Mouse (Mus musculus): ENCODE data around the gene Dedd2. TPM values are rescaled to one million over a fixed set of nuclear protein-coding genes. Genes with fewer than 3 reads are reported as not detected.

Dedd2 gene
- total RNA-seq, 4 experiments from 2014 or later = 8.0 to 9.2 (median 8.6) TPM

GRCm38 (mm10) chr7:25246759-25247137 lies 26.3 kb upstream of the Dedd2 start:
- DNase-seq (ENCODE audit: low spot score in 2 of 2) = no peak

DNA sequence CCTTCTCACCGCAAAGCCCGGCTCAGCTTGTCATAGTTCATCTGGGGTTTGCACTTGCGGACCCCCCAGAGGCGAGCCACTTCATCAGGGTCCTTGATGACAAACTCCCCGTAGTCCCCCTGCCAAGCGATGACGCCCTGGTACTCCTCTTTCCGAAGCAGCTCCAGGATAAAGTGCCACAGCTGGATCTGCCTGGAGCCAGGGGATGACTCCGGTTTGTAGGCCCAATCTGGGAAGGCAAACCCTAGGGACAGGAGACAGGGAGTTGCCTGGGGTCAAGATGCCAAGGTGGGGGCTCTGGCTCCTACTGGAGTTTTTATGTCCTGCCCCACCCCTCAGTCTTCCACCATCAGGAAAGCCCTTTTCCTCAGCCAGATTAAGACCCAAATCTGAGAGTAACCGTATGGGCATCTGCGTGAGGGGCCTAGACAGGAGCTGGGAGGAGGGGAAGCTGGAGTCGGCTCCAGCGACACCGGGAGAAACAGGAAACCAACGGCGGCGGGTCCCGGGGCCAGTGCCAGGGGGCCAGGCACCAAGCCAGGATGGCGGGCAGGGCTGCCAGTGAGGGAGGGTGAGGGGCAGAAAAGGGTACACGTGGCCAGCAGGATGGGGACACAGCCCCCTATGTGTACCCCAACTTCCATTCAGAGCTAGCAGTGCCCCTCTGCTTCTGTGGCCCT lies 25.8 kb upstream of the Dedd2 start:
- no peak for DNase-seq (ENCODE audit: low spot score in 2 of 2)

- DNase-seq (ENCODE audit: low spot score in 2 of 2) = no peak
These were observed 24.4 kb upstream of the Dedd2 start for GRCm38 (mm10) chr7:25244562-25245369.

DNA sequence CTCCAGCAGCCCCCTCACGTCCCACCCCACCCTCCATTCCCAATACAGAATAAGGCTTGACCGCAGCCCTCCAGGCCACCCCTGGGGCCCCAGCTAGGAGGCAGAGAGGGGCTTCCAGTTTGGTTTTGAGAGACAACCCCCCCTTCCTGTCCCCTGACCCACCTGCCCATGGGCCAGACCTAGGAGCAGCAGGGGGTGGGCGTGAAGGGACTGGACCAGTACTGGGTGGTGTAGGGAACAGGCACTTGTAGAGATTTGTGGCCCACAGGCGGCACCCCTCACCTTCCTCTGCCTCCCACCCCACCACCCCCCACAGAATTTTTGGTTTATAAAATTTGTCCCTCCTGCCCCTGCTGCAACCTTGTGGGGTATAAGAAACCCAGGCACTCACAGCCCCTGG lies 22.9 kb upstream of the Dedd2 start:
- DNase-seq (ENCODE audit: low spot score in 2 of 2) = no peak

DNA sequence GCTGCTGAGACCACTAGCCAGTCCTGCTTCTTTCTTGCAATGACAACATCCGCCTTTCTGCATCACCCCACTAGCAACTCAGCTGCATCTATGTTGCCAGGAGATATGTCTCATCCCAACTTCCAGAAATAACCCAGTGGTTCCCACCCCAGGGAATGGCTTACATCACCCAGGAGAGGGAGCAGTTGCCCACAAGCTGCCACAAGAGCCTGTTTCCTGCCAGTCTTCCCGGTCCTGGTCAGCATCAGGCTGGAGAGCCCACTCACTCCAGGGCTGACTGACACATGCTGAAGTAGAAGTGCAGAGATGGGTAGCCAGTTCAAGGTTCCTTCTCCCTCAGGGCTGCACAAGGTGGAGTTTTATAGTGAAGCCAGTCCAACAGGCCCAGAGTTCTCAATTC lies 20.6 kb upstream of the Dedd2 start:
- peak in 1 of 2 experiments; percentile 54 for DNase-seq (ENCODE audit: low spot score in 2 of 2)

DNA sequence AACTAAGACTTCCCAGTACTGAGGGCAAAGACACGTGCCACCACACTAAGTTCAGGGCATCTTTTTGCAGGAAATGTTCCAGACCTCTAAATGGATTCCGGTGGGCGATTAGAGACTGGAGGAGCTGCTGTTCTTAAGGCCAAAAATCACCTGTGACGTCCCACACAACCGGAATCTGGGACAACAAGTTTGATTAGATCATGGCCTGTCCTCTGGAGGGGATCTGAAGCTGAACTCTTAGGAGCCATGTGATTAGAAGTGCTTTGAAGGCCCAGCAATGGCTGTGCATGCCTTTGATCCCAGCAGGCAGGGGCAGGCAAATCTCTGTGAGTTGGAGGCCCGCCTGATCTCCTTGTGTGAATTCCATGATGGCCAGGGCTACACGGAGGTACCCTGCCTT lies 20.2 kb upstream of the Dedd2 start:
- DNase-seq (ENCODE audit: low spot score in 2 of 2) = no peak

- peak; percentile 61 to 81 for DNase-seq (ENCODE audit: low spot score in 2 of 2)
These were observed 18.6 kb upstream of the Dedd2 start for GRCm38 (mm10) chr7:25238829-25239623.

- DNase-seq (ENCODE audit: low spot score in 2 of 2) = peak; percentile 90
These were observed 17.7 kb upstream of the Dedd2 start for GRCm38 (mm10) chr7:25238015-25238706.

DNA sequence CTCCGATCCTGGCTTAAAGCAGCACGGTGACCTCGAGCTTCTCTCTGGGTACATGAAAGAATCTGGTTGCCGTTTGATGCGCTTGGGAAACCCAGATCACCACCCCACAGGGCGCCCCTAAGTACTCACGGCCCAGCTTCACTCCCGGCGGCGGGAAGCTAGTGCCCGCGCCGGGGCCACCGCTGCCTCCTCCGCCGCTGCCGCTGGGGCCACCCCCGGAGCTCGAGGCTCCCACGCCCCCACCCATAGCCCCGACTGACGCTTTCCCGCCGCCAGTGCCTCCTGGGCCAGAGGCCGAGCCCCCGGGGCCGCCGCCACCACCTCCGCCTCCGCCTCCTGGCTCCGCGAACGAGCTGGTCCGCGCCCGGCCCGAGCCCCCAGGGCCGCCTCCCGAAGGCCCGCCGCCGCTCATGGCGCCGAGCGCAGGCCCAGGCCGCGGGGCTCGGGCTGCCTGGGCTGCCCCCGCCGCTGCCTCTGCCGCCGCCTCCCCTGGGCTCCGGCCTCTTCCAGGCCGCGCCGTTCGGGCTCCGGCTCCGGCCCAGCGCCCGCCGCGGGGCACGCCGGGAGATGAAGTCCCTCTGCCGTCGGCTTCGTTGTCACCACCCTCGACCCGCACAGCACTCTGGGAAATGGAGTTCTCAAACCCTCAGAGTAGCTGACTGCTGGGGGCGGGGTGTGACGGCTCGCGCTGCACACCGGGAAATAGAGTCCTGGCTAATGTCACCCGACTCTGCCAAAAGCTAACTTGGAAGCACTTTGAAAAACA lies 17.0 kb upstream of the Dedd2 start, which contains the start of gene Gsk3a:
Gene Gsk3a, minus strand, starts transcription at position 603 of the 766 bp plus-strand sequence.
- peak; percentile 95 to 97 for DNase-seq (ENCODE audit: low spot score in 2 of 2)

- DNase-seq (ENCODE audit: low spot score in 2 of 2) = no peak
These were observed 15.1 kb upstream of the Dedd2 start for GRCm38 (mm10) chr7:25235526-25235925.

DNA sequence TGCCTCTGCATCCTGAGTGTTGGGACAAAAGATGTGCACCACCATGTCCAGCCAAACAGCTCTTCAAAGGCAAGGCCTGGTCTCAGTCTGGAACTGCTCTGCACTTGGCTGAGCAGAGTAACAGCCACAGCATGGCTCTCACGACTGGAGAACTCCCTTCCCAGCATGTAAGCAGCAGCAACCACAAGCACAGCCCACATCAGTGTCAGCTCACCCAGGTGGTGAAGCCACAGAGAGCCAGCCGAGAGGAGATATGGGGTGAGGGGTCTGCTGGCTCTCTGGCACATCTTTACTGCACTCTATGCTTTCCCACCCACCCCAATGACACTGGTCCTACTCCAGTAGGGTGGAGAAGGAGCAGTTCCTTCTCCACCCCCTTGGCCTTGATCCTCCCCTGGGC lies 12.6 kb upstream of the Dedd2 start:
- no peak for DNase-seq (ENCODE audit: low spot score in 2 of 2)

GRCm38 (mm10) chr7:25232101-25232648 lies 11.8 kb upstream of the Dedd2 start:
- no peak for DNase-seq (ENCODE audit: low spot score in 2 of 2)

DNA sequence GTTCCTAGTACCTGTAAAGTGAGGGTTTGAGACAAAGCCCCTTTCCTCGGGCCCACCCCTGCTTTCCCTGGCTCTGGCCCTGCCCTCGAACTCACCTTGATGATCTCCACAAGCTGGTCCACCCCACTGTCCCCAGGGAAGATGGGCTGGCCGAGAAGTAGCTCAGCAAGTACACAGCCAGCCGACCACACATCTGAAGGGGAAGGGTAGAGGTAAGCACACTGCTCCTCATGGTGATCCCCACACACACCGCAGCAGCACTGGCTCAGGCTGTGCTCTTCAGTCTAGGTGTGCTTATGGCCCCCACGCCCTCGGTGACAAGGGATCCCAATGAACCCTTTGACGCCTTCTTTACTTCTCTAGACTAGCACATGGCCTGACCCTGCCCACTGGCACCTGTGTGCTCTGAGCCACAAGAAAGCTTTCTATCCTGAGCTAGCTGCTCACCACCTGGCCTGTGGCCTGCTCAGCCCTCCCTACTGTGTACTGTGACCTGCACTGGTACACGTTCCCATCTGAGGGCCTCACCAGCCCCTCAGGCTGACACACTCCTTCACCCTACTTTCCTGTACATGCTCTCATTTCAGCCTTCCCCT lies 10.4 kb upstream of the Dedd2 start:
- no peak for DNase-seq (ENCODE audit: low spot score in 2 of 2)

GRCm38 (mm10) chr7:25227523-25228300 lies 7.3 kb upstream of the Dedd2 start:
- no peak for DNase-seq (ENCODE audit: low spot score in 2 of 2)

DNA sequence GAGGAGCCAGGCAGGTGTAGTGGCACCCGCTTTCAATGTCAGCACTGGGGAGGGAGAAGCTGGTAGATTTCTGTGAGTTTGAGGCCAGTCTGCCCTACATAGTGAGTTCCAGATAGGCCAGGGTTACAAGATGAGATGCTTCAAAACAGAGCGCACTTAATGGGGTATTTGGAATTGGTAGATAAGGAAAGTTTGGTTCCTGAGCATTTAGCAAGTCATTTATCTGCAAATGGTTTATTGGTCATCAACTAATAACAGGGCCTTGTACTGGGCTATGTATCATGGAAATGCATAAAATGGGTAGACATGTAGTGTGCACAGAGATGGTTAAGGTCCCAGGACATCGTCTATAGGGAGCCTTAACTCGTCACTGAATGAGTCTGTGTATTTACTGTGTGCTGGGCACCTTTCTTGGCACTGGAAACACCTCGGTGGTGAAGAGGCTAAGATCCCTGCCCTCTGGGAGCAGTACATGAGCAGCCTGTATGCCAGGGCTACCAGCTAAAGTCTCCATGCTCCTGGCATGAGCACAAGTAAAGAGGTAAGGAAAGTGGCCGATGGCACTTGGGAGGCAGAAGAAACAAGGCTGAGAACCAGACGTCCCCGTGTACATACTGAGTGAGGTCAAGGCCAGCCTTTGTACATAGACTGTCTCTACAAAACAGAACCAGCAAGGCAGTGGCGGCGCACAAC lies 2.0 kb upstream of the Dedd2 start:
- no peak for DNase-seq (ENCODE audit: low spot score in 2 of 2)

GRCm38 (mm10) chr7:25221102-25221883 lies 878 bp upstream of the Dedd2 start, which contains the start of gene Zfp526:
Gene Zfp526, plus strand, starts transcription at chr7:25221425.
- peak; percentile 94 to 97 for DNase-seq (ENCODE audit: low spot score in 2 of 2)

GRCm38 (mm10) chr7:25219756-25220456 lies 509 bp downstream of the Dedd2 start:
- peak; percentile 92 to 94 for DNase-seq (ENCODE audit: low spot score in 2 of 2)

All from gastrocnemius, adult 8-10 months (tissue).